ENCODE assay signal across 9 mouse cellular contexts in the genomic region with DNA sequence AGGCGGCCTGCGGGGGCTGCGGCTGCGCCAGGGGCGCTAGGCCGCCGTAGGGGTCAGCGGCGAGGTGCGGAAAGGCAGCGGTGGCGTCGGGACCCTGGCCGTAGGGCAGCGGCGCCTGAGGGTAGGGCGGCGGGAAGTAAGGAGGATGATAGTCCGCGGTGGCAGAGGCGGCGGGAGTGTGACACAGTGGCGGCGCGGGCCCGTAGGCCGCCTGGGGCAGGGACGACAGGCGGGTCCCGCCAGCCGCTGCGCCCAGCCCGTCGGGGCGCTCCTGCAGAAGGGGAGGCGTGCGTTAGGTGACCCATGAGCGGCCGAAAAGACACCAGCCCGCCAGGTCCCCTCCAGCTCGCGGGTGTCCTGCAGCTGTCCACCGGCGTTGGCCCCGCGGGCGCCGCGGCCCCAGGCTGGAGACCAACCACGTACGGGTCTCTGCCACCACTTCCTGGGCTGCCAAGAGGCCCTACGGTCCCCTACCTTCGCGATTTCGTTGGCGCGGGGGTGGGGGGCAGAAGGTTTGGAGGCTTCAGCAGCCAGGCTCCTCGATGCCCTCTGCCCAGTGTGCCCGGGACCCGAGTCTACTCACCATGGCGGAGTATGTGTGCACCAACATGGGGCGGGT. TPM values are rescaled to one million over a fixed set of nuclear protein-coding genes. Genes with fewer than 3 reads are reported as not detected.
DNase-seq lines count a peak whose midpoint lies in the region; ATAC-seq and TF ChIP-seq lines count a peak whose summit lies in the region.
"Had no signal": no experiment of that assay in that cellular context is flagged by ENCODE, and none has a peak within 500 bp of the region (broad histone marks: within the 10 kb centered on the region; RNA-seq: fewer than 3 reads in every experiment).

No protein-coding gene starts in this region.

- peaks cover 20% of the 10 kb centered on the region for H3K4me1 ChIP-seq in heart, embryonic 12.5 days (replicated peaks)
- H3K4me1 ChIP-seq in hindbrain, embryonic 14.5 days (replicated peaks; ENCODE audit: control insufficient read depth, insufficient read depth, low read length) = peaks cover 4% of the 10 kb centered on the region; the same call in 1 of the 2 replicates
- peaks cover 9% of the 10 kb centered on the region for H3K4me1 ChIP-seq in midbrain, embryonic 11.5 days (ENCODE audit: control insufficient read depth, insufficient read depth, low read length)
- H3K4me1 ChIP-seq in thymus, adult 2 months (replicated peaks; ENCODE audit: control insufficient read depth, insufficient read depth, low read length) = no peaks in the 10 kb centered on the region

- ATAC-seq in heart, embryonic 12.5 days (ENCODE audit: insufficient number of reproducible peaks, low FRiP score) = peak; percentile 37
- ATAC-seq in activated CD4-positive, CD25-positive, alpha-beta regulatory T cell, adult 4 months = peak; percentile 10
- peak; percentile 34; the same call in 1 of the 2 replicates for ATAC-seq in hindbrain, embryonic 14.5 days (ENCODE audit: low FRiP score)
- peak; percentile 28; the same call in 1 of the 2 replicates for ATAC-seq in midbrain, embryonic 11.5 days (ENCODE audit: low FRiP score)

- DNase-seq in heart, postnatal 36 days = no peak
- DNase-seq in hindbrain, embryonic 14.5 days (ENCODE audit: low spot score) = no peak
- no peak for DNase-seq in midbrain, embryonic 11.5 days (ENCODE audit: low spot score, missing footprints)
- DNase-seq in yolk sac, embryonic 10.5 days (ENCODE audit: low spot score) = no peak
- no peak for DNase-seq in layer of hippocampus, postnatal 36 days
- DNase-seq in thymus, adult 2 months = no peak
- DNase-seq: cerebellum, adult 2 months had no signal

- no peaks in the 10 kb centered on the region for H3K36me3 ChIP-seq in heart, embryonic 12.5 days
- no peaks in the 10 kb centered on the region for H3K36me3 ChIP-seq in hindbrain, embryonic 14.5 days (replicated peaks; ENCODE audit: control insufficient read depth, insufficient read depth)
- H3K36me3 ChIP-seq in midbrain, embryonic 11.5 days (ENCODE audit: control insufficient read depth, insufficient read depth, low read length) = no peaks in the 10 kb centered on the region
- H3K36me3 ChIP-seq in thymus, adult 2 months (ENCODE audit: control insufficient read depth, insufficient read depth, low read length) = no peaks in the 10 kb centered on the region

- H3K27ac ChIP-seq in heart, embryonic 12.5 days (ENCODE audit: poor library complexity, severe bottlenecking) = no peak overlapping the region
- no peak overlapping the region for H3K27ac ChIP-seq in hindbrain, embryonic 14.5 days
- no peak overlapping the region for H3K27ac ChIP-seq in midbrain, embryonic 11.5 days (ENCODE audit: low read depth, low read length)
- no peak overlapping the region for H3K27ac ChIP-seq in thymus, adult 2 months (ENCODE audit: control insufficient read depth, insufficient read depth, low read length)

- H3K9me3 ChIP-seq in heart, embryonic 12.5 days (replicated peaks) = no peaks in the 10 kb centered on the region
- H3K9me3 ChIP-seq in hindbrain, embryonic 14.5 days (ENCODE audit: control insufficient read depth, low read length) = no peaks in the 10 kb centered on the region
- no peaks in the 10 kb centered on the region for H3K9me3 ChIP-seq in midbrain, embryonic 11.5 days (ENCODE audit: control insufficient read depth, low read length)

- H3K27me3 ChIP-seq in heart, embryonic 12.5 days (replicated peaks) = peaks cover 95% of the 10 kb centered on the region
- peaks cover 90% of the 10 kb centered on the region for H3K27me3 ChIP-seq in hindbrain, embryonic 14.5 days (ENCODE audit: control insufficient read depth, insufficient read depth, low read length)
- H3K27me3 ChIP-seq in midbrain, embryonic 11.5 days (ENCODE audit: control insufficient read depth, insufficient read depth, low read length) = peaks cover 98% of the 10 kb centered on the region
- peaks cover 21% of the 10 kb centered on the region for H3K27me3 ChIP-seq in thymus, adult 2 months (ENCODE audit: control insufficient read depth, insufficient read depth, low read length)

- TF ChIP-seq CTCF in thymus, adult 2 months (IDR thresholded peaks at IDR 0.05; ENCODE audit: borderline replicate concordance, control insufficient read depth, extremely low read depth, insufficient read depth, low read length, poor library complexity) = no peak

- TF ChIP-seq POLR2A in thymus, adult 2 months (IDR thresholded peaks at IDR 0.05; ENCODE audit: control insufficient read depth, extremely low read depth, insufficient read depth, low read length, poor library complexity) = no peak

- 2% methylated on average over 58 of the region's 62 CpGs for WGBS in heart, embryonic 12.5 days
- 3% methylated on average over 57 of the region's 62 CpGs for WGBS in hindbrain, embryonic 14.5 days
- whole genome bisulfite sequencing in midbrain, embryonic 11.5 days = 2% methylated on average over 53 of the region's 62 CpGs
- 8% methylated on average over 62 of the region's 62 CpGs for WGBS in thymus, adult 2 months

- H3K9ac ChIP-seq in heart, embryonic 12.5 days = peak overlapping the region; percentile 59
- H3K9ac ChIP-seq in hindbrain, embryonic 14.5 days = no peak overlapping the region
- peak overlapping the region; percentile 16; the same call in 1 of the 2 replicates for H3K9ac ChIP-seq in midbrain, embryonic 11.5 days (ENCODE audit: low read length)

- intact Hi-C loops in heart, postnatal 36 days (cut with DNase I) = no loop called here

- H3K4me2 ChIP-seq in heart, embryonic 12.5 days = peak overlapping the region; percentile 74
- H3K4me2 ChIP-seq in hindbrain, embryonic 14.5 days (replicated peaks) = peak overlapping the region; percentile 47
- H3K4me2 ChIP-seq in midbrain, embryonic 11.5 days = peak overlapping the region; percentile 26; the same call in 1 of the 2 replicates

- peak overlapping the region; percentile 45 for H3K4me3 ChIP-seq in heart, embryonic 12.5 days
- peak overlapping the region; percentile 11 for H3K4me3 ChIP-seq in hindbrain, embryonic 14.5 days (replicated peaks; ENCODE audit: low read length)
- H3K4me3 ChIP-seq in midbrain, embryonic 11.5 days (ENCODE audit: low read depth, low read length) = peak overlapping the region; percentile 32
- no peak overlapping the region for H3K4me3 ChIP-seq in thymus, adult 2 months (ENCODE audit: control insufficient read depth, insufficient read depth, low read length)

RNA-seq across cellular contexts. Expression of a gene that starts 0.5 kb away (rescaled TPM):
- polyA plus RNA-seq in heart, embryonic 12.5 days (2016; fragmentation: Nextera tagmentation; extraction: Ambion mirVana) = not detected in 2 replicates
- total RNA-seq in heart, postnatal 36 days (2021) = not detected
- not detected for polyA plus RNA-seq in activated CD4-positive, CD25-positive, alpha-beta regulatory T cell, adult 4 months (2017; shearing (Covaris generic))
- 0.48 and 0.54 TPM in 2 replicates for polyA plus RNA-seq in hindbrain, embryonic 14.5 days (2014; fragmentation: Nextera tagmentation; extraction: Ambion mirVana)
- 1.5 and 1.6 TPM in 2 replicates for polyA plus RNA-seq in midbrain, embryonic 11.5 days (2014; fragmentation: Nextera tagmentation; extraction: Ambion mirVana)
- total RNA-seq in layer of hippocampus, postnatal 36 days (2021) = not detected
- polyA plus RNA-seq in thymus, adult 2 months (2012; rRNA removed) = 0.07 and 0.20 TPM in 2 replicates
- polyA plus RNA-seq: cerebellum, adult 2 months had no signal

RNA-seq across cellular contexts. Expression of a gene that starts 17.7 kb away (rescaled TPM):
- 31.3 and 32.4 TPM in 2 replicates for polyA plus RNA-seq in heart, embryonic 12.5 days (2016; fragmentation: Nextera tagmentation; extraction: Ambion mirVana)
- total RNA-seq in heart, postnatal 36 days (2021) = 10 to 100 TPM; 13.0 to 16.0 TPM
- polyA plus RNA-seq in activated CD4-positive, CD25-positive, alpha-beta regulatory T cell, adult 4 months (2017; shearing (Covaris generic)) = 10 to 100 TPM; 11.5 to 14.0 TPM
- polyA plus RNA-seq in hindbrain, embryonic 14.5 days (2014; fragmentation: Nextera tagmentation; extraction: Ambion mirVana) = 116 and 123 TPM in 2 replicates
- 22.0 and 23.3 TPM in 2 replicates for polyA plus RNA-seq in midbrain, embryonic 11.5 days (2014; fragmentation: Nextera tagmentation; extraction: Ambion mirVana)
- 1,000 to 10,000 TPM; 1,851 to 1,927 TPM for total RNA-seq in layer of hippocampus, postnatal 36 days (2021)
- polyA plus RNA-seq in thymus, adult 2 months (2012; rRNA removed) = 53.6 and 60.4 TPM in 2 replicates

RNA-seq across cellular contexts. Expression of a gene that starts 17.9 kb away (rescaled TPM):
- 28.1 and 29.8 TPM in 2 replicates for polyA plus RNA-seq in heart, embryonic 12.5 days (2016; fragmentation: Nextera tagmentation; extraction: Ambion mirVana)
- 10 to 100 TPM; 29.4 to 33.5 TPM for total RNA-seq in heart, postnatal 36 days (2021)
- 10 to 100 TPM; 11.8 to 15.6 TPM for polyA plus RNA-seq in activated CD4-positive, CD25-positive, alpha-beta regulatory T cell, adult 4 months (2017; shearing (Covaris generic))
- 37.3 and 42.6 TPM in 2 replicates for polyA plus RNA-seq in hindbrain, embryonic 14.5 days (2014; fragmentation: Nextera tagmentation; extraction: Ambion mirVana)
- 23.8 and 26.2 TPM in 2 replicates for polyA plus RNA-seq in midbrain, embryonic 11.5 days (2014; fragmentation: Nextera tagmentation; extraction: Ambion mirVana)
- 10 to 100 TPM; 65.6 to 66.1 TPM for total RNA-seq in layer of hippocampus, postnatal 36 days (2021)
- polyA plus RNA-seq in thymus, adult 2 months (2012; rRNA removed) = 31.6 and 40.0 TPM in 2 replicates

RNA-seq across cellular contexts. Expression of a gene that starts 58.1 kb away (rescaled TPM):
- 383 and 387 TPM in 2 replicates for polyA plus RNA-seq in heart, embryonic 12.5 days (2016; fragmentation: Nextera tagmentation; extraction: Ambion mirVana)
- 100 to 1,000 TPM; 116 to 125 TPM for total RNA-seq in heart, postnatal 36 days (2021)
- polyA plus RNA-seq in activated CD4-positive, CD25-positive, alpha-beta regulatory T cell, adult 4 months (2017; shearing (Covaris generic)) = 100 to 1,000 TPM; 372 to 427 TPM
- 432 and 451 TPM in 2 replicates for polyA plus RNA-seq in hindbrain, embryonic 14.5 days (2014; fragmentation: Nextera tagmentation; extraction: Ambion mirVana)
- 523 and 552 TPM in 2 replicates for polyA plus RNA-seq in midbrain, embryonic 11.5 days (2014; fragmentation: Nextera tagmentation; extraction: Ambion mirVana)
- total RNA-seq in layer of hippocampus, postnatal 36 days (2021) = 100 to 1,000 TPM; 103 to 111 TPM
- 229 and 262 TPM in 2 replicates for polyA plus RNA-seq in thymus, adult 2 months (2012; rRNA removed)
